Mouse (Mus musculus) thymus, postnatal 4 days (tissue): ENCODE results near the gene Fam168a.
A peak's percentile ranks its signal among the peaks of the same experiment; 100 is the strongest.

Source experiments
- DNase-seq: peaks from one replicate; pipeline ENCODE4 v3.0.0; 2021

Fam168a gene

GRCm38 (mm10) chr7:100785426-100785825 is 79.0 kb downstream of the Fam168a start:
- DNase-seq, result no peak

- no peak for DNase-seq
Observed at GRCm38 (mm10) chr7:100786078-100786477, 79.6 kb downstream of the Fam168a start.

GRCm38 (mm10) chr7:100788291-100788690 is 81.9 kb downstream of the Fam168a start:
- DNase-seq, result no peak

GRCm38 (mm10) chr7:100798810-100799209 is 92.4 kb downstream of the Fam168a start:
- no peak for DNase-seq

GRCm38 (mm10) chr7:100805391-100805790 is 99.0 kb downstream of the Fam168a start:
- no peak for DNase-seq

- no peak for DNase-seq
Observed at GRCm38 (mm10) chr7:100811912-100812311, 105.5 kb downstream of the Fam168a start.

- no peak for DNase-seq
Observed at GRCm38 (mm10) chr7:100812641-100813040, 106.2 kb downstream of the Fam168a start.

GRCm38 (mm10) chr7:100815900-100816570 is 109.6 kb downstream of the Fam168a start:
- peak; percentile 15 for DNase-seq

- DNase-seq, result no peak
Observed at GRCm38 (mm10) chr7:100816759-100817441, 110.5 kb downstream of the Fam168a start.

- DNase-seq, result no peak
Observed at GRCm38 (mm10) chr7:100817442-100817760, 111.0 kb downstream of the Fam168a start.

- DNase-seq, result peak; percentile 53
Observed at GRCm38 (mm10) chr7:100818401-100819064, 112.1 kb downstream of the Fam168a start.

GRCm38 (mm10) chr7:100824661-100825060 is 118.2 kb downstream of the Fam168a start:
- no peak for DNase-seq

GRCm38 (mm10) chr7:100828549-100828948 is 122.1 kb downstream of the Fam168a start:
- DNase-seq, result no peak

GRCm38 (mm10) chr7:100833859-100834258 is 127.4 kb downstream of the Fam168a start:
- no peak for DNase-seq

GRCm38 (mm10) chr7:100835168-100835567 is 128.7 kb downstream of the Fam168a start:
- DNase-seq, result no peak

GRCm38 (mm10) chr7:100835711-100836110 is 129.3 kb downstream of the Fam168a start:
- no peak for DNase-seq

- no peak for DNase-seq
Observed at GRCm38 (mm10) chr7:100836657-100837056, 130.2 kb downstream of the Fam168a start.

- no peak for DNase-seq
Observed at GRCm38 (mm10) chr7:100837701-100838100, 131.3 kb downstream of the Fam168a start.

- no peak for DNase-seq
Observed at GRCm38 (mm10) chr7:100839632-100840402, 133.4 kb downstream of the Fam168a start.

- DNase-seq, result no peak
Observed at GRCm38 (mm10) chr7:100840906-100841305, 134.5 kb downstream of the Fam168a start.

GRCm38 (mm10) chr7:100841608-100842007 is 135.2 kb downstream of the Fam168a start:
- no peak for DNase-seq

- DNase-seq, result no peak
Observed at GRCm38 (mm10) chr7:100842175-100842574, 135.7 kb downstream of the Fam168a start.

GRCm38 (mm10) chr7:100843866-100844265 is 137.4 kb downstream of the Fam168a start:
- DNase-seq, result no peak
